Mouse (Mus musculus) neutrophil, adult 5-6 weeks (primary cell): ENCODE results near the gene Cyth1. TPM values are rescaled to one million over a fixed set of nuclear protein-coding genes. Genes with fewer than 3 reads are reported as not detected.
A peak's percentile ranks its signal among the peaks of the same experiment; 100 is the strongest.

Source experiments
- ATAC-seq: fragments of 151-379, 151-347 bp; 2 replicates; pipeline ENCODE4 v1.8.0; 2017; ENCODE audit warnings: mild to moderate bottlenecking, moderate TSS enrichment; ENCODE audit not compliant: insufficient number of reproducible peaks, poor library complexity, low FRiP score, severe bottlenecking; ENCODE audit errors: extremely low read depth
- total RNA-seq: library from RNA; stranded (forward); fragments of 200-1000 nt; gene quantifications from 2 replicates; pipeline ENCODE4 v1.2.3, GENCODE M21; 2017

The Cyth1 gene
- total RNA-seq: 155 and 192 TPM in 2 replicates

DNA sequence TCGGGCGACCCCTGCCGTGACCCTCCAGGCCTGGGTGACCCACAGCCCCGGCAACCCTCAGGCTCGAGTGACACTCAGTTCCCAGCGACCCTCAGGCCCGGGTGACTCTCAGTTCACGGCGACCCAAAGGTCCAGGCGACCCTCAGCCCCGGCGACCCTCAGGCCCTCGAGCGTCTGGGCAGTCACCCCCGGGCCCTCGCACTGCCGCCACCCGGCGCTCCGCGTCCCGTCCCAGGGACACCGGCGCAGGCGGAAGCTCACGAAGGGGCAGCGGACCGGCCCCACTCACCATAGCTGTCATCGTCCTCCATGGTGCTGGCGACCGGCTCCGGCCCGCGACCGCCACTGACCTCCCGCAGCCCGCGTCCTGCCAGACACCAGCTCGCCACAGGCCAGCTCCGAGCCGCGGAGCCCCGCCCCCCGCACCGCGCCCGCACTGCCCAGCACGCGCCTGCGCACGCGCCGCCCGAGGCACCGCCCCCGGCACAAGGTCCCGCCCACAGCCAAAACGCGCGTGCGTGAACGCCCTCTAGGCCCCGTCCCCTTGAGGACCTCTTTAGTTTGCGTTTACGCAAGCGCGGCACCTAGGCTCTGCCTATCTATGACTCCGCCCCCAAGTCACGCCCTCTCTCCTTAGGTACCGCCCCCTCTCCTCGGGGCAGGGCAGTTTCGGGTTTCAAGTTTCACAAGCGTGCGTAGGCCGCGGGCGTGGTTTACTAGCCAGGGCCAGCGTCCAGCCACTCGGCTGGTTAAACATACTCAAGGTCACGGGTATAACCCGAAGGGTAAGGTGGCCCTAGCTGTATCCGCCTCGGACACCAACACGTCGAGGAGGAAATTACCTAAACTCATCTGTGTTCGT lies at the start of gene Cyth1:
Cyth1 (minus strand) TSS at position 443 of the 862 bp plus-strand sequence.
- ATAC-seq: peak; percentile 92

DNA sequence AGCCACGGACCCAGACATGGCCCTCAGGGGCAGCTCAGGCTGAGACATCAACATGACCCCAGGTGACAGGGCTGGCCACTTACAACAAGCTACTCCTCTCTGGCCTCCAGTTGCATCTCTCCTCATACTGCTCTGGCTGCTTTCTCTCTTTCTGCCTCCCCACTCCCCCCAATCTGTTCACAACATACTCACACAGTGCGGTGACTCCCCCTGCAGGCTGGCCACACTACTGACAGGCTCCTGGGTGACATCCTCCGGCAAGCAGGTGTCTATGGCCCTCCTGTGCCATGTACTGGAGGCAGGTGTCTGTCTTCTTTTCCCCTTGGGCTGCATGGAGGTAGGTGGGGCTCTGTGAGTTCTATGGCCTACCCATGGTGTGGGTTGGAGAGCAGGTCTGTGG lies 49.6 kb upstream of the Cyth1 start:
- ATAC-seq: no peak

- ATAC-seq: no peak
Observed at GRCm38 (mm10) chr11:118295026-118295425, 46.6 kb upstream of the Cyth1 start.

DNA sequence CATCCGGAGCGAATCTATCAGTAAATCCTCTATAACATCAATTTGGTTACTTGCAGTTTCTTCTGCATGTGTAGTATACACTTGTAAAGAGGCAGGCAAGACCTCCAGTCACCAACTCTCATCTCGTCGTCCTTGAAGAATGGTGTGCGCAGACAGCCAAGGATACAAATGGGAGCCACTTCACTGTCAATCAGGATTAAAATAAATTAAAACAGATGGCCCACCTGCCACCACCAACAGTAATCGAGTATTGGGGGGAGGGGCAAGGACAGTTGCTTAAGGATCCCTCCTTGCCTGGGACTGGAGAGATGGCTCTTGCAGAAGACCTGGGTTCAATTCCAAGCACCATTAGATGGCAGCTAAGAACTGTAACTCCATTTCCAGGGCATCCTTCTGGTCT lies 44.3 kb upstream of the Cyth1 start:
- ATAC-seq: no peak

GRCm38 (mm10) chr11:118289999-118290889 lies 41.9 kb upstream of the Cyth1 start, which contains the start of gene Usp36:
Usp36 (minus strand) TSS chr11:118290244.
- peak; percentile 96 for ATAC-seq

- no peak for ATAC-seq
Observed at GRCm38 (mm10) chr11:118289562-118289961, 41.2 kb upstream of the Cyth1 start.

DNA sequence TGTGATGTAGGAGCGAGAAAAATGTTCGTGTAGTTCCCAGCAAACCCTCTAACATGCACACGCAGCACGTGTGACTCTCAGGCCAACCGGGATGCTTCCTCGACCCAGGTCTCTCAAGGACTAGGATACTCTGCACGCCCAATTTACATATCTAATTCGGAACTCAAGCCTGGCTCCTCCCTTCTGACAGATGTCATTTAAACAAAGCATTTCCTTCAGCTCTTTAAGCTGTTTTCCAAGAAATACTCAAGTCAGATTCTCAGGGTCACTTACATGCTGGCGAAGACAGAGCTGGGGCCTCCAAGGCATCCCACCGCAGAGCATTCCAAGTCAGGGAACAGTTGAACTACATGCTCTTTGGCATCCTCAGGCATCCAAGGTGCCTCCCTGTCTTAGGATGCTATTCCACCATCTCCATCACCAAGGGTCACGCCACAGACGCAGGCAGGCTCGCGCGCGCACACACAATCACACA lies 40.7 kb upstream of the Cyth1 start:
- ATAC-seq: no peak

DNA sequence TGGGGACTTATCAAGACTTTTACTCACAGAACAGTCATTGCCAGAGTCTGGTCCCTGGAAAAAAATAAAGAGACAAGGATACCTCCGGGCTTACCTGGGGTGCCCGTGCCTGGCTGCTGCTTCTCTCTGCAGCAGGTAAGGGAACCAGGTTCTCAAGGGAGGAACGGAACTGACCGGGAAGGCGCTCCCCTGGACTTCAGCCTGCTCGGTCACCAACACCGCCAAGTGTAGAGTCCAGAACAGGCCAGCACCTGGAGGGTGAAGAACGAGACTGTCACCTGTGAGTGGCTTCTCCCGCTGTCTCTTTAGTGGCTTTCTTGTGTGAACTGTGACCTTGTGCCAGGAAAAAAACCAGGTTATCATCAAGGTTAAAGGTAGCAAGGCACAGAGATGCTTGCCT lies 39.2 kb upstream of the Cyth1 start:
- ATAC-seq: no peak

- ATAC-seq: no peak
Observed at GRCm38 (mm10) chr11:118286434-118286833, 38.0 kb upstream of the Cyth1 start.

GRCm38 (mm10) chr11:118285791-118286190 lies 37.4 kb upstream of the Cyth1 start:
- no peak for ATAC-seq

- no peak for ATAC-seq
Observed at GRCm38 (mm10) chr11:118280218-118280617, 31.8 kb upstream of the Cyth1 start.

DNA sequence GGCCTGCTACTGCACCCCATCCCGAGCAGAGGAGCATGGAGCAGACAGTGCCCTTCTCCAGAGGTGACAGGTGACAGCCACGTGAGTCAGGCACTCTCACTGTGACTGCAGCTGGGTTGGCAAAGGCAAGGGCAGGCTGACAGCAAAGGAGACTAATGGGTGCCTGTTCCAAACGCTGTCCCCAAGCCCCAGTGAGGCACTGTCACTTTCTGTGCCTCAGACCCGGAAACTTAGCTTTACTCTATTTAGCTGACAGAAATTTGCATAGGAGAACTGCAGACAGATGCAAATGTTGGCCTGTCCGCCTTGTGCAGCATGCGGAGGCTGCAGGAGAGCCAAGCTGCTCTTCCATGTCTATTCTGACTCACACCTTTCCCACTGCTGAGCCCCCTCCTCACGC lies 27.9 kb upstream of the Cyth1 start:
- peak; percentile 47 for ATAC-seq

DNA sequence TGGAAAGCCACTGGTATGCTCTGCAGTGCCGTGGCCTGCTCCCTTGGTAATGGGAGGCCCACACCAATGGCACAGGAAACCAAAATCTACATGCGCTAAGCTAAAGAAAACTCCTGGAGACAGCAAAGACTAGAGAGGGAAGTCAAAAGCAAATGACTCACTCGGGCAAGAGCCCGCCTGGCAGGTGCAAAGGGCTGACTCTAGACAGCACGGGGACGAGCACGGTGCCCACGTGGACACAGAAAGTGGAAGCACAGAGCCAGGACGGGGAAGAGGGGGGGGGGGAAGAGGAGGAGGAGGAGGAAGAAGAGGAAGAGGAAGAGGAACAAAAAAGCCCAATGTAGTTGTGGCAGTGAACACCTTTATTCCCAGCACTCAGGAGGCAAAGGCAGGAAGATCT lies 26.7 kb upstream of the Cyth1 start:
- ATAC-seq: peak; percentile 34

DNA sequence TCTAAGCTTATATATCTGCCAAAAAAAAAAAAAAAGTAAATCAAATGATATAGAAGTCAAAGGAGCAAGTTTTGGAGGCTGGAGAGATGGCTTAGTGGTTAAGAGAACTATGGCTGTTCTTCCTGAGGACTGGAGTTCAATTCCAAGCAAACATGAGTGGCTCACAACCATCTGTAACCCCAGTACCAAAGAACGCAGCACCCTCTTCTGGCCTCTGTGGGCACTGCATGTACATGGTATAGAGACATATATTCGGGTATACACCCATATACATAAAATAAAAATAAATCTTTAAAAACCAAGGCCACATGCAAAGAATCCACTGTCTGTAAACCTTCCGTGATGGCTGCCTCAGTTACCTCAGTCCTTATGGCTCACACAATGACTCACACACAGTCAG lies 21.4 kb upstream of the Cyth1 start:
- ATAC-seq: no peak

DNA sequence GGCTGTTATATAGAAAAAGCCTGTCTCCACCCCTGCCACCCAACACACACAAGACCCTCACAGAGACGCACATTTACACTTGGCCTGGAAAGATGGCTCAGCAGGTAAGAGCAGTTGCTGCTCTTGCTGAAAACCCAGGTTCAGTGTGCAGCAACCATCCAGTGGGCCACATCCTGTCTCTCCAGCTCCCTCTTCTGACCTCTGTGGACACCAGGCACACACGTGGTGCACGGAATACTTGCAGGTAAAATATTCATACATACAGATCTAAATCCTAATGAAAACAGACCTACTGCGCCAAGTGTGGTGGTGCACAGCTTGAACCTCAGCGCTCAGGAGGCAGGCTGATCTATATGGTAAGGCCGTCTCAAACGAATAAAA lies 18.3 kb upstream of the Cyth1 start:
- ATAC-seq: no peak

- no peak for ATAC-seq
Observed at GRCm38 (mm10) chr11:118266044-118266665, 17.8 kb upstream of the Cyth1 start.

- no peak for ATAC-seq
Observed at GRCm38 (mm10) chr11:118265621-118266020, 17.2 kb upstream of the Cyth1 start.

- ATAC-seq: no peak
Observed at GRCm38 (mm10) chr11:118263146-118263545, 14.8 kb upstream of the Cyth1 start.

GRCm38 (mm10) chr11:118260081-118260480 lies 11.7 kb upstream of the Cyth1 start:
- ATAC-seq: peak; percentile 51
